Mouse (Mus musculus): ENCODE data around the gene E330017A01Rik. TPM values are rescaled to one million over a fixed set of nuclear protein-coding genes. Genes with fewer than 3 reads are reported as not detected.

The E330017A01Rik gene
- total RNA-seq, 2 experiments from 2014 or later, result not detected

DNA sequence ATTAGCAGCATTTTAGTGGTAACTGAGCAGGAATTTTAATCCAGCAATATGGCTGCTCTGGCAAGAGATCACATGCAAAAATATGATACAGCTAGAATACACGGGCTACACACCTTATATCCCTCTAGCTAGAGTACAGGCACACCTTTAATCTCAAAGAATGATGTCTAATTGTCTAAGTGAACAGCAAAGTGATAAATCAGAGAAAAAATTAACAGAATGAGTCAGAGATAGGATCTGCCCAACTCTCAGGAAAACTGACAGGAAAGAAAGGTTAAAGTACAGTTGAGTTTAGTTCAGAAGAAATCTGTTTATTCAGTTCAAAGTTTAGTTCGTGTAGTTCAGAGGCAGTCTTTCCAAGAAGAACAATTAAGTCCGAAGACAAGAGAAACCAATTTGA is 47.2 kb downstream of the E330017A01Rik start:
- DNase-seq, result no peak

DNA sequence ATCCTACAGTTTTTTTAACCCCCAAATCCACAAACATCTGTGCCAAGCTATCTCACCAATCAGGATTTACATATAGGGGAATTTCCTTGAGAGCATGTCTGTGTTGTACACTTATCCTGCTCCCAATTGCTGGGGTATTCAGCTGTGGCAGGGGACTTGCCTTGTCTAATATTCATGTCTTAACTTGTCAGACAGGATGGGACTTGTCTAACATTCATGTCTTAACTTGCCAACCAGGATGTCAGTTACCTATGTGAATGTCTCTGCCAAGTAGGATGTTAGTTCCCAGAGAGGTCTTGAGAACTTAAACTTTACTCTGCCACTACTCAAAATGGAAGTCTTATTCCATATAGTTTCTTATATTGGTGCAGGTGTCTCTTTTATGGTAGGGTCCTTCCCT is 49.1 kb downstream of the E330017A01Rik start:
- no peak for DNase-seq

Other genes starting within 250 kb of the E330017A01Rik start
- 10 to 100 TPM; 11.2 to 11.6 TPM for gene Dcbld2, start 230.3 kb downstream of the E330017A01Rik start, total RNA-seq (2021)
- gene St3gal6, start 114.5 kb downstream of the E330017A01Rik start, total RNA-seq (2021), result 10 to 100 TPM; 23.2 to 29.1 TPM
- not detected for gene Gm813, start 21.8 kb downstream of the E330017A01Rik start, total RNA-seq (2021)
- 10 to 100 TPM; 33.6 to 36.4 TPM for gene Cpox, start 31.6 kb upstream of the E330017A01Rik start, total RNA-seq (2021)
- gene Gpr15, start 80.3 kb upstream of the E330017A01Rik start, total RNA-seq (2021), result not detected
- 10 to 100 TPM; 65.5 to 80.0 TPM for gene Cldnd1, start 89.2 kb upstream of the E330017A01Rik start, total RNA-seq (2021)
- gene Olfr172, start 124.4 kb upstream of the E330017A01Rik start, total RNA-seq (2021), result not detected
- gene Olfr173, start 161.5 kb upstream of the E330017A01Rik start, total RNA-seq (2021), result not detected
- gene Olfr175-ps1, start 188.0 kb upstream of the E330017A01Rik start, total RNA-seq (2021), result not detected
- gene Olfr177, start 236.0 kb upstream of the E330017A01Rik start, total RNA-seq (2021), result not detected